Mouse (Mus musculus) telencephalon, adult 2 months (tissue): ENCODE measurements at regions not wholly inside any gene's neighbourhood (a gene's known extent, or its start where the extent isn't known, plus 50 kb on each side); places are given as distances from the start of the nearest gene placed in this dataset.
"Not testable (repeated sequence)": the region's sequence is repeated elsewhere in the genome, so short reads cannot be mapped to it uniquely, and the experiment has no call there.

ENCODE experiments used
- DNase-seq: peaks from one replicate; pipeline ENCODE4 v3.0.0-alpha.2; 2011; ENCODE audit warnings: low read depth, low spot score

DNA sequence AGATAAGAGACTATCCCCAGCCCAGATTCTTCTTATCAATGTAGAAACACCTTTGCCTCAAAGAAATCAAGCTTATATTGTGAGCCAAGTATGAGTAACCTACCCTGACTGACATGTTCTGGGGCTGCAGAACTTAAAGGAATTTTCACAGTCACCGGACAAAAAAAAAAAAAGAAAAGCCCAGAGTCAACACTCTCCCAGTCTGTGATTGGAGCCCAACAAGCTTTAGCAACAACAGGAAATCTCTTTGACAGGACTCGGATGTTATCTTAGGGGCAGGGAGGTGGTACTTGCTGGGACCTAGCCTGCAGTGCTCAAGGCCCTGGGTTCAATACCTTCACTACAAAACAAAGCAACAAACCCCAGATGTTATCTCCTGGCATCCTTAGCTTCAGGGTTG, 114.2 kb downstream of the Nectin1 start:
- no peak for DNase-seq

DNA sequence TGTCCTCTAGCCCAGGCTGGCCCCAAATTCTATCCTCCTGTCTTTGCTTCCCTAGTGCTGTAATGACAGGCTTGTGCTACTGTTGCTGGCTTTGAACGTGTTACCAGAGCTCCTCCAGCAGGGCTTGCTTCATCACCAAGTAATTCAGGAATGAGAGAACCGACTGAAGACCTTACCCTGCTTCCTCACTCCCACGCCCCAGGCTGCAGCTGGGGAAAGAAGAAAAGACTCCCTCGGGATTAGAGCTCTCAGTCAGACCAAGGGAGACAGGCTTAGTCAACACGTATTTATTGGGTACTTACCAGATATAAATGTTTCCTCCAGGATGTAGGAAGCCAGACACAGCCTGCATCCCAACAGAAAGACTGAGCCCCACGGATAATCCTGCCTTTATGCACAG, 115.0 kb downstream of the Nectin1 start:
- no peak for DNase-seq

DNA sequence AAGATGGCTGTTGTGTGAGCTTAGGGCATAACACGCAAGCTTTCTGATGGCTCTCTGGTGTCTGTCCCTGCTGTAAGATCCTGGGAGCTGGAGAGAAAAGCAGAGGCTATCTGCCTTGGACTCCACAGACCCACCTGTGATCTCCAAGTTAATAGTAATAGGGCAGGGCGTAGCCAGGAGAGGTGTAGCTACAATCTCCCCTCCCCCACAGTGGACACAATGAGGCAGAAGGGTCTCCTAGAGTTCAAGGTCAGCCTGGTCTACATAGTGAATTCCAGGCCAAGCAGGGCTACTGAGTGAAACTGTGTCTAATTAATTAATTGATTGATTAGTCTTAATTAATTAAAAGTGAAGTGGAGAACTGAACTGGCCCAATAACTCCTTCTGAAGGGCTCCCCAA, 116.5 kb downstream of the Nectin1 start:
- DNase-seq: no peak

DNA sequence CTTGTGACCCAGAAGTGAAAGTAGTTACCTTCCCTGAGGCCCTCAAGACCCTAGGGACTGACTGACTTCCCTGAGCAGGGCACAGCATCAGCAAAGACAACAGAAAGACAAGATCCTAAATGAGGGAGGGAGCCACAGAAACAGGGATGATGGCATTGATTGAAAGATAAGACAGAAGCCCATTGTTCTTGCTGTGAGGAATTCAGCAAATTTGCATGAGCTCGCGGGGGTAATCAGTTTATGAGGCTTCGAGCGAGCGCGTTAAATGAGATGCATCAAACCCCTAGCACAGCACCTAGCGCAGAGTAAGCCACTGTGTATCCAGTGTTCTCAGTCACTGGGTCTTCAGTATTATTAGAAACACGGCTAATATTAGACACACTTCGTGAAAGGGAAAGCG, 117.6 kb downstream of the Nectin1 start:
- DNase-seq: no peak

DNA sequence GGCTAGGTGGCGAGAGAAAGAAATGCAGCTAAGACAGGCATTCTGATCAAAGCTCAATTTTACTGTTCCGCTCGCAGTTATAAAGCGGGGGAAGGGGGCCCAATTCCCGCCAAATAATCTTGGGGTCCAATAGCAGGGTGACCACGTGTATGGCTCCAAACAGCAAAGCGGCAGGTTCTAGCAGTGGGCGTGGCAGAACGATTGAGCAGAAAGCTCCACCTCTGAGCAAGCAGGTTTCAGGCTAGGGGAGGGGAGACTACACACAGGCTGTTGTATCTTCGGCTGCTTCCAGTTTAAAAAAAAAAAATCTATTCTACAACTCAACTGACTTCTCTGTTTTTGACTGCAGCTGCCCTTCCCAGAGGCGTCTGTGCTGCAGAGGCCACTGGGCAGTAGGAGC, 118.2 kb downstream of the Nectin1 start:
- DNase-seq: not testable (repeated sequence)

DNA sequence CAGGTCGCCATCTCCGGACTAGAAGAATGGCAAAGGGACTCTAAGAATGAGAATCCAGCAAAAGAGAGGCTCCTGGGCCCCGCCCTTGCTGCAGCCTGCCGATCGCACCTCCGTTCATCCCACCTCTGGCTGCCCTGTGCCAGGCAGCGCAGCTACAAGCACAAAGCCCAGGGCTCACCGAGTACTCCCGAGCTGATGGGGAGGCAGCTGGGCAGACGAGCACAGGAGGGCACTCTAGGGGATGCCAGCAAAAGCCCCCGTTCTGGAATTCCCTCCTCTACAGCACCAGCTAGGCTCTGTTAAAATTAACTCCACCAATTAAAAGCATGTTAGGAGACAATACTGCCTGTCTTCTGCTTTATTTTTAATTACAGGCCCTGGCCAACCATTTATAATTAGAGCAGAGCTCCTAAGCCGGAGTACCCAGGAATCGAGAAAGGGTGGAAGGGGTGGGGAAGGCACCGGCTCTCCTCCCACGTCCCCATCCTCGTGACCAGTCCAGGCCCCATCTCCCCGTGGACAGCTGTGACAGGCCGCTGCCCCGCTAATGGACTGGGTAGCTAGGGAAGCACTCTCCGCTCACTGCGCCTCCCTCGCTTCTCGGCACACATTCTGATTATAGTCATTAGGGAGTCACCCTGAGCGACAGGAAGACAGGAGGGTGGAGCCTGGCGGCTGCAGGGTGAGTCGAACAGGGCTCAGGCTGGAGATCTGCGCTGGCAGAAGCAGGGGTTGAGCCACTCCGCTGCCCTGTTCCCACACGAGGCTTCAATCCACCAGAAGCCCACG, 120.0 kb downstream of the Nectin1 start:
- DNase-seq: no peak

DNA sequence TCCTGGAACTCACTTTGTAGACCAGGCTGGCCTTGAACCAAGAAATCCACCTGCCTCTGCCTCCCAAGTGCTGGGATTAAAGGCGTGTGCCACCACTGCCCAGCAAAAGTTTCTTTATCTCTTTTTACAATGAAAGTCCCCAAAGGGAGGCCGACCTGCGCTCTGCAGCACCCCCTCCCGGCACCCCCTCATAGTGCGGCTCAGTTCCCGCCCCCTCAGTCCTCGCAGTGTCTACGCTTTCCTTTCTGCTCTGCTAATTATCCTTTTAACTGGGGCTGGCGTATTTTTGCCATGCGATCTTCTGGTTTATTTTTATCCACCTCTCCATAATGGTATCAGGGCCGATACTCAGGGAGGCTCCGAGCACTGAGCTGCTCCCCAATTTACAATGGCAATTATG, 123.0 kb downstream of the Nectin1 start:
- DNase-seq: no peak

DNA sequence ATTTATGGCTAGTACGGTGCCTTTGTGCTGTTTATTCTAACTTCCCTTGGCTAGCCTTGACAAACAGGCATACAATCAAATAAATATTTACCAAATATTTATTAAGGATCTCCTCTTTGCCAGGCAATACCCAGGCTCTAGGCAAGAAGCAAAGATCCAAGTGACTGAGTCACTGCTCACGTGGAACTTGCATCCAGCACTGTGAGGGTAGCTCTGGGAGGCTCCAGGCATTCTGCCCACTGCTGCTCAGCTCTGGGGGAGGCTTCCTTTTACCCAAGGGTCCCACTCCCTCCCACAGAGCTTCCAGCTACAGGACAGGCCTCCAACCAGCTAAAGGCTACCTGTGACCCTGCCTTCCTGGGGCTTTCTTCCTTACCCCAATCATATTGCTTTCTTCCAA, 130.1 kb downstream of the Nectin1 start:
- no peak for DNase-seq

DNA sequence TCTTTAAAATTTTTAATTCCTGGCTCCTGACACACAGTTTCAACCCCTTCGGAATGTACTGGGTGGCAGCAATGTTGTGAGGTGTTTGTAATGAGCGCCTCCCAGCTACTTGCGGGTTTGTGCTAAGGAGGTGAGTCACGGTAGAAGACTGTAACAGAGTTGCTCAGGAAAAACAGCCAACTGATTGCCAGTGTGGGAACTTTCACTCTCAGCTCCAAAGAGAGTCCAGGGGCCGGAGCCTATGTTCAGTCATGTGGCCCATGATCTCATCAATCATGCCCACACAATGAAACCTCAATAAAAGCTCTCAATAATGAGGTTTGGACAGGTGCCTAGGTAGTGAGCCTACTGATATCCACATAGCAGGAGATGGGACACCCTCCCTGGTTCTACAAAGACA, 130.5 kb downstream of the Nectin1 start:
- DNase-seq: no peak

DNA sequence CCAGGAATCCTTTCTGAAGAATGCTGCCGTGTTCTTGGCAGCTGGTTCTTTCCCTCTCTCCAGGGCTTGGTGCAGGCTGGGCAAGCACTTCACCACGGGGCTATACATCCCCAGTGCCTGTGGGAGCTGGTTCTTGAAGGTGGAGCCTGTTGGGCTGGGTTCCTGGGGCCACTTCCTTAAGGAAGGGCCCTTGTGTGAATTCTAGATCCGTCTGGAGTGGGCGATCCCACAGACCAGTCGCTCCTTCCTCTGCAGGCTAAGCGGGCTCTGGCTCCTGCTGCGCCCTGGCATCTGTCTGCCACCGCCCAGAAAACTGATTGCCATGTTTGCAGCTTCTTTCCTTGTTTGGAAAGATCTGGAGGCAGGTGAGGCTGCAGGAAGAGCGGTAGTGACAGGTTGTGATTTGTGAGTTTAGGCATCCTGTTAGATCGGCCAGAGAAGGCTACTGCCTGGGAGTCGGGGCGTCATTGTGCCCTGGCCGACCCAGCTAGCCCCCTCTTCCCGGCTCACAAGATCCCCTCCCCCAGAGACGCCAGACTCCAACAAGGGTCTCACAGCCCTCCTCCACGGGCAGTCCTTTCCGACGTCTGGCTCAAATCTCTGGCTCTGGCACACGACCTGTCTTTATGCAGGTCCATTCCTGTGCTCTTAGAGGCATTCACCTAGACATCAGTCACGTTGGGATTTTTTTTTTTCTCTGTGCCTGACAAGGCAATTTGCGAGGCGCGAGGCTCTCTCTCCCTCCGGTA, 135.6 kb downstream of the Nectin1 start:
- no peak for DNase-seq

DNA sequence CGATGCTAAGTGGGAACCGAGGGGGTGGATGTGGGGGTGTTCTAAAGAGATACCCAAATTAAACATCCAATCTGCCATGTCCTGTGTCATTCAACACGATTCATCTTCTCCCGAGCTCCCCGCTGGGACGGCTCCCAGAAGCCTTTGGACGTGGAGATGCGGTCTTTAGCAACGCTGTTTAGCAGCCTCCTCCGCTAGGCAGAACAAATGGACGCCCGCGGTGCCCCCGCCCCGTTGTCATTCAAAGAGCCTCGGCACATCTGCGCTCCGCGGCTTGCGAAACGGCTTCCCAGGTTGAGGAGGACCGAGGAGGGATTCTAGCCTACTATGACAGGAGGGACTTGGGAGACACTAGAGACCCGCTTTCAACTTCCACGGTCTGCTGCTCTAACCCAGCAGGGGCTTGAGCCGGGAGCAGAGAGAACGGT, 136.2 kb downstream of the Nectin1 start:
- peak; percentile 90 for DNase-seq

DNA sequence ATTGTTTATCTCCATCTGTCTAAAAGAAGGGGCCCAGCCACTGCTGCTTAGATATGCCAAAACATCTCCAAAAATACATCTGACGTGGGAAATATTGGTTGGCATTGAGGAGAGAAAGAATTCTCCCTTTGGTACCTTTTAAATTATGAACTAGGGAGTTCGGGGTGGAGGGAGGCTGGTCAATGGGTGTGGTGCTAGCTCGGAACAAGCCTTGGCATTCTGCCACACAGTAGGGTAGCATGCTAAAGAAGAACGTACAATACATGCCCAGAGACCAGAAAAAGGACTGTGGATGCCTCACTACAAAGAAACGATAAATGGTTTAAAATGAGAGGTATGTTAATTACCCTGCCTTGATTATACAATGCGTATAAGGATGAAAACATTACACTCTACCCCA, 149.3 kb downstream of the Nectin1 start:
- DNase-seq: no peak

DNA sequence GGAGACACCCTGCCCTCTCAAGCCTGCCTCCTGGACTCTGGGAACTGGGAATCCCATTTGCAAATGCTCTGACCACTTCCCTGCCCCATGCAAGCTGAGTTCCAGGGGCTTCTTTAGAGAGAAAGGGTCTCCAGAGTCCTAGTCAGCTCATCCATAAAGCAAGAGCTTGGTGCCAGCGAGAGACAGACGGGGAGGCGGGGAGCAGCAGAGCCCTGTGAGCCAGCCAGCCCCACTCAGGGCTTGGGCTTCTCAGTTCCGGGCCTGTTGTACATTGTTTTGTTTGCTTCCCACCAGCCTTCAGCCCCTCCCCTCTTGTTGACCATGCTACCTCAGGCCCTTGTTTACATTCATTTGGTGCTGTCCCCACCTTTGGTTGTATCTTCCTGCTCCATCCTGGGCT, 143.9 kb upstream of the Thy1 start:
- no peak for DNase-seq

DNA sequence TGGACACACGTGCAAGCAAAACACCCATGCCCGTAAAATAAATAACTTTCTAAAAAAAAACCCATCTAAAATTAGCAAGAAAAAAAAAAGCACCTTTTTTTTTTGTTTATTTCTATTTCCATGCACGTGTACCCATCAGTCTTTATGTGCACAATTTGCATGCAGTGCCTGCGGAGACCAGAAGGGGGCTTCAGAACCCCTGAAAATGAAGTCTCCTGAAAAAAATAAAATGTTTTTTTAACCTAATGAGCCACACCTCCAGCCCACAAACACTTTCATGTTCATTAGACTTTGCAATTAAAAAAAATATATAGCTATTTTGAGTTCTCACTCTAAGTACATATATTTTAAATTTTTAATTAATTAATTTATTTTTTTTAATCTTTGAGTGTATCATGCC, 134.9 kb upstream of the Thy1 start:
- DNase-seq: no peak

DNA sequence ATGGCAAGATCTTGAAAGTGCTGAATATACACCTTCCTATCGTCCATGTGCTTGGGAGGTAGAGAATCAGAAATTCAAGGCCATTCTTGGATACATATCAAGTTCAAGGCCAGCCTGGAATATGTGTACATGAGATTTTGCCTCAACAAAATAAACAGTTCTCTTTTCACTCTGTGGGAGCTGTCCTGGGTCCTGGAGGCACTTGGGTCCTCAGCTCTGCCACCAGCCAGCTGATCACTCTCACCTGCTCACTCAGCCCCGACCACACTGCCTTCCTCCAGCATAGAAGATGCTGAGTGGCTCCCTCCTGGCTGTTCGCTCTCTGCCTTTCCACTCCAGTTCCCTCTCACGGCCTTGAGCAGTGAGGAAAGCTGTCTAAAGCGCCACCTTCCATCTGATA, 128.2 kb upstream of the Thy1 start:
- DNase-seq: no peak

DNA sequence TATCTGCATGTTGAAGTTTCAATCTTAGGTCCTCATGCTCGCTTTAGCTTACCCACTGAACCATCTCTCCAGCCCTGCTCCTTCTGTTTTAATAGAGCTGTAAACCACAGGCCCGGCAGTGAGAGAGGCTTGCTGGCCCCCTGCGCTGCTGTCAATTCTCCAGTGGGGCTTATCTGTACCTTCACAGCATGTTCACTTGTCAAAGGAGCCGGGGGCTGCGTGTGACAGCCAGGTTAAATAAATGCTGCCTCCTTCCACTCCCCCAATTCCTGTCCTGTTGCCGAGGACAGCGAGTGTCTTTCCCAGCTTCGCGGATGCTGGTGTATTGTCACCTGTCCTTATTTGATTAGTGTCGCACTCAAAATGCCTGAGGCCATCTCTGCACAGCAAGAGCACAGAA, 125.7 kb upstream of the Thy1 start:
- no peak for DNase-seq

DNA sequence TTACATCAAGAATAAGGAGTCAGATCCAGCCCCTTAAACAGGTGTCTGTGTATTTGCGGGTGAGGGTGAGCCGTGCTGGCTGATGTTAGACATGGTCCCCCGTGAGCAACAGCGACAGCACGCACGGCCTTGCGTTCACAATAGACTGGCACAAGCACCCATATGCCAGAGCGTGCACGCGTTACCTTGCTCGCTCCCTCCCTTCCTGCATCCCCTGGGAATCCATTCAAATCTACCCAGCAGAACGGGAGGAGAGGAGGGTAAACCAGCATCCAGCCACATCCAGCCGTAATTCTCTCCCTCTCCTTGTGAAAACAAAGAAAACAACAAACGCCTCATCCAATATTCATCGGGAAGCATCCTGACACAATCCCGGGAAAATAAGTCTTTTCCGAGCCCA, 124.2 kb upstream of the Thy1 start:
- no peak for DNase-seq

DNA sequence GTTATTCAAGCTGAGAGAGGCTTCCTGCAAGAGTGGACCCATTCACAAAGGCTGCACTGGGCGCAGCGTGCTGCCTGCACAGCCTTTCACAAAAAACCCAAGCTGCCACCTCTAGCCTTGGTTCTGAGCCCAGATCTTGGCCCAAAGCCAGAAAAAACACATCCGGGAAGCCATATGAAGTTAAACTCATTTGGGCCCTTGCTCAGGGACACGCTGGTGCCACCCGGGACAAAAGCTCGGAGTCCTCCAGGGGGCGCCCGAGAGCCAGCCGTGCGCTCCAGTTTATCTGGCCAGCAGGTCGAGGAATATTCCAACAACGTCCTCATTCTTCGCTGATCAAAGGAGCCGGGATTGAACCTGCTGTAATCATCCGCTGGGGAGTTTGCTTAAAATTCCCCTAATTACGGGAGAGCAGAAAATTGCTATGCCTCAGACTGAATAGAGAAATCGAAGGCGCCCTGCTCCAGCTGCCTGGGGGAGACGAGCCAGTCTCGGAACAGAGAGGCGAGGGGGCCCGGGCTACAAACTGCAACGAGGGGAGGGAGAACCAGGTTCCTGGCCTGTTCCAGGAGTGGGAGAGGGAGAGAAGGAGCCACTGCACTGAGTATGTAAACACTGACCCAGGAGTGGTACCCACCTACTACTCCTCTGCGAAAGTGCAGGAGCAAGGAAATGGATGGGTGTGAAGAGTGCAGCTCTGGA, 123.0 kb upstream of the Thy1 start:
- DNase-seq: no peak

DNA sequence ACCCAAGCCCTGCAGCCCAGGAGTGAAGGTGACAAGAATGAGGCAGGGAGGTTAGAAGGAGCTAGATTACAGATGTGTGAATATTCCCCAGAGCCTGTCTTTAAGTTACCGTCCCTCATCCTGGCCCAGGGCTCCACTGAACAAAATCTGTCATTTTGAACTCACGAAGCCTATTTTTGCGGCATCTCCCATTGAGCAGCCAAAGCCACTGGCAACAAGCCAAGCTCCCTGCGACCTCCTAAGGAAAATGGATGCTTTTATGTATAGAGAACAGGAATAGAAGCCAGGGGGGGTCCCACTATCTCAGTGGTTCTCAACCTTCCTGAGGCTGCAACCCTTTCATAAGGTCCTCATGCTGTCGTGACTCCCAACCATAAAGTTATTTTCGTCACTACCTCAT, 121.0 kb upstream of the Thy1 start:
- DNase-seq: no peak

DNA sequence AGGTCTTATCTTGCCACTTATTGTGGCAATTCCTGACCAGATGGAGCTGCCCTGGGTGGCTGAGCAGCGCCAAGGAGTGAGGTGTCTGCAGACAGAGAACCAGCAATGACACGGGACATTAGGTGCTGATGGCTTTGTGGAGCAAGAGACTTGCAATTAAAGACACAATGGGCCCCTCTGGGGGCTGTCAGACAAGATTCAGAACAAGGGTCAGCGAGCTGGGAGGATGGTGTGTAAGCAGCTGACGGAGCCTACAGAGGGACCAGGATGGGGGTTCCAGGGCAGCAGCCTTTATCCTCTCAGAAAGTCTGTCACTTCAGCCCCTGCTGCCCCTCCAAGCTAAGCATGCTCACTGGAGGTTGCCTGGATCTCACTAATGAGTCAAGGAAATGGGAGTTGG, 120.1 kb upstream of the Thy1 start:
- DNase-seq: no peak

DNA sequence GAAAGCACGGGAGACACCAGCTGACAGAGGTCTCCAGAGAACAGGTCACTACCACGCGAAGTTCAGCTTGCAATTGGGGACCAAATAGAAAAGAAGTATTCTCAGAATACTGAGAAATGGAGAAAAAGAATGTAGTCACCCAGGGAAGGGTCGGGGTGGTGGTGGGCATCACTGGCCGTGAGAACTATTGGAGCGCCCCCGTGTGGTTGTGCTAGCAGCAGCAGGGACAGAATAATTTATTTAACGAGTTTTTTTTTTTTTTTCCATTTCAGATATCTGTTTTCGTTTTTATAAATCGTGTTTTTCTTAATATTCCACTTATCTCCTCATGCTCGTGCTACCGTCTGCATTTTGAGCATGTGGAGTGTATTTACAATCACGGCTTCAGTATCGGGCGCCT, 118.4 kb upstream of the Thy1 start:
- no peak for DNase-seq

DNA sequence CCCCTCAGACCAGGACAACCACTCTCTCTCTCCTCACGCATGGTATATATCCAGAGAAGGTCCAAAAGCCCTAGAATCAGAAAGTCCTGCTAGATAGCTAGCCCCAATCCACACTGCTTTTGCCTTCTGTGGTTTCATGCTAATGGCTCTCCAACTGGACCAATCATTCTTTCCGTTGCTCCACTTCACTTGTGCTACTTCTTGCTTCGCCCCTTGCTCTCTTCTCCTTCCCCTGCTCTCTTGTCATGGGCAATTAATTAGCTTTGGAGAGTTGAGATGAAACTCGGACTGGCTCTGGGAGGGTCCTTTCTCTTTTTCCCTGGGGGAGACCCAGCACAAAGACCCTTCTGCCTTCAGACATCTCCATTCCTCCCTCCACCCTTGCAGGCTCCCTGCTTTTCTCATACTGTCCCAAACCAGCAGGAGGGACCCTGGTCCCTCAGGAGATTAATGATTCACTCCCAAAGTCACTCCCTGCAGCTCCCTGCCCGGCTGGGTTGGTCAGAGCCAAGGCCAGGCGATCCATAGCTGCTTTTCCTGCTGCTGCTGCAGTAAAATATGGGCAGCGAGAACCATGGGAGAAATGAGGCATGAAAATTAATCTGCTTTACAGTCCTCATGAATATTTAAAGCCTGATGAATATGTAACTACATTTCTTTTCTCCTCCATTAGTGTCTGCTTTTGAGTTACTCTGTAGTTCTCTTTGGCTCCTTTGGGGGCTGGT, 113.7 kb upstream of the Thy1 start:
- no peak for DNase-seq
